Mouse (Mus musculus): ENCODE measurements at regions not wholly inside any gene's neighbourhood (a gene's known extent, or its start where the extent isn't known, plus 50 kb on each side); places are given as distances from the start of the nearest gene placed in this dataset.

DNA sequence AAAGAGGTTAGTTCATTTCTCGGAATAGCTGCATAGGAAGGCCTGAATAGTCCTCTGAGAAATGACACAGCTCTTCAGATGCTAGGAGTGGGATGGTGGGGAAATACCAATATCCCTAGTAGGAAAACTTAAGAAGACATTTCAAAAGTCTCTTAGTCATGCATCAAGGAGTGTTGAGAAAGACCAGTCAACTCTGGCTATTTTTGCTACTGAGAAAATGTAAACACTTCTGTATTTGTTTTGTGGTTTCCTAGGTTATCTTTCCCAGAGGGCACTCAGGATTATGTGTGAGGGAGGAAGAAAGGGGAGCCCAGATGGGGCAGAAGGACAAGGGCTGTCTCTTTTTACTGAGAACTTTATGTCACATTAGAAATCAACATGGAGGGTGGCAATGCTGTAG, 367.8 kb upstream of the Thbs1 start:
- Histone ChIP-seq H3K4me3 (replicated peaks) (no peak overlapping the region), H3K27ac (replicated peaks) (no peak overlapping the region), H3K36me3 (replicated peaks) (no peaks in the 10 kb centered on the region), H3K4me2 (no peak overlapping the region), H3K9me3 (replicated peaks) (no peaks in the 10 kb centered on the region), H3K27me3 (no peaks in the 10 kb centered on the region), H3K9ac (no peak overlapping the region), H3K4me1 (replicated peaks) (no peaks in the 10 kb centered on the region)
- no peak for ATAC-seq (ENCODE audit: insufficient read depth)
- 57% methylated on average over 1 of the region's 1 CpGs for WGBS (ENCODE audit: insufficient replicate concordance)

DNA sequence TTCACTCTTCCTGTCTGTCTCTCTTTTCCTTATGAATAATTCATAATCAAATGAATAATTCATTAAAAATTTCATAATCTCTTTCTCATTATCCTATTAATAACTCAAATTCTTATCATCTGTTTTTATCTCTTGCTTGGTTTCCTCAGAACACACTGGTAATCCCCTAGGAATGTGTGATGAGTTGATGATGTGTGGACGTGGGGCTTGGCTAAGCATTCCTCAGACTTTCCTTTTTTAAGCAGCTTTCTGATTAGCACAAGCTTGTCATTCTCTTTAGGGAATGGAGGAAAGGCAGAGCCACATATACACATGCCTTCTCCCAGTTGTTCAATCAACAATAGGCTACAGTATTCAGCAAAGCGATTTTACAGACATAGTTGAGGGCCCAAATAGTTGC, 365.9 kb upstream of the Thbs1 start:
- H3K9ac ChIP-seq = no peak overlapping the region
- H3K27ac ChIP-seq (replicated peaks) = no peak overlapping the region
- H3K4me1 ChIP-seq (replicated peaks) = no peaks in the 10 kb centered on the region
- H3K4me3 ChIP-seq (replicated peaks) = no peak overlapping the region
- no peak for ATAC-seq (ENCODE audit: insufficient read depth)
- H3K36me3 ChIP-seq (replicated peaks) = no peaks in the 10 kb centered on the region
- no peaks in the 10 kb centered on the region for H3K27me3 ChIP-seq
- no peak overlapping the region for H3K4me2 ChIP-seq
- H3K9me3 ChIP-seq (replicated peaks) = no peaks in the 10 kb centered on the region
- WGBS (ENCODE audit: insufficient replicate concordance) = 50% methylated on average over 2 of the region's 2 CpGs

GRCm38 (mm10) chr2:117747136-117747535, 364.5 kb upstream of the Thbs1 start:
- Histone ChIP-seq H3K27ac (replicated peaks) (no peak overlapping the region), H3K4me1 (replicated peaks) (no peaks in the 10 kb centered on the region), H3K9ac (no peak overlapping the region), H3K27me3 (no peaks in the 10 kb centered on the region), H3K4me2 (no peak overlapping the region), H3K4me3 (replicated peaks) (no peak overlapping the region), H3K9me3 (replicated peaks) (no peaks in the 10 kb centered on the region), H3K36me3 (replicated peaks) (no peaks in the 10 kb centered on the region)
- ATAC-seq (ENCODE audit: insufficient read depth) = no peak
- 56% methylated on average over 3 of the region's 3 CpGs for WGBS (ENCODE audit: insufficient replicate concordance)

GRCm38 (mm10) chr2:117748892-117749291, 362.8 kb upstream of the Thbs1 start:
- WGBS (ENCODE audit: insufficient replicate concordance) = 23% methylated on average over 4 of the region's 4 CpGs
- no peaks in the 10 kb centered on the region for H3K36me3 ChIP-seq (replicated peaks)

GRCm38 (mm10) chr2:117759491-117760013, 352.1 kb upstream of the Thbs1 start:
- no peak overlapping the region for H3K4me3 ChIP-seq (replicated peaks)
- H3K27me3 ChIP-seq = no peaks in the 10 kb centered on the region
- H3K4me1 ChIP-seq (replicated peaks) = no peaks in the 10 kb centered on the region
- H3K27ac ChIP-seq (replicated peaks) = no peak overlapping the region
- no peaks in the 10 kb centered on the region for H3K36me3 ChIP-seq (replicated peaks)
- no peak overlapping the region for H3K4me2 ChIP-seq
- WGBS (ENCODE audit: insufficient replicate concordance) = 52% methylated on average over 1 of the region's 1 CpGs
- H3K9ac ChIP-seq = no peak overlapping the region
- no peaks in the 10 kb centered on the region for H3K9me3 ChIP-seq (replicated peaks)
- ATAC-seq (ENCODE audit: insufficient read depth) = no peak

More at GRCm38 (mm10) chr2:117748892-117749291, 362.8 kb upstream of the Thbs1 start:
- Histone ChIP-seq H3K27me3 (no peaks in the 10 kb centered on the region), H3K4me1 (replicated peaks) (no peaks in the 10 kb centered on the region), H3K27ac (replicated peaks) (no peak overlapping the region), H3K4me2 (no peak overlapping the region), H3K9ac (no peak overlapping the region), H3K9me3 (replicated peaks) (no peaks in the 10 kb centered on the region), H3K4me3 (replicated peaks) (no peak overlapping the region)
- ATAC-seq (ENCODE audit: insufficient read depth) = no peak

DNA sequence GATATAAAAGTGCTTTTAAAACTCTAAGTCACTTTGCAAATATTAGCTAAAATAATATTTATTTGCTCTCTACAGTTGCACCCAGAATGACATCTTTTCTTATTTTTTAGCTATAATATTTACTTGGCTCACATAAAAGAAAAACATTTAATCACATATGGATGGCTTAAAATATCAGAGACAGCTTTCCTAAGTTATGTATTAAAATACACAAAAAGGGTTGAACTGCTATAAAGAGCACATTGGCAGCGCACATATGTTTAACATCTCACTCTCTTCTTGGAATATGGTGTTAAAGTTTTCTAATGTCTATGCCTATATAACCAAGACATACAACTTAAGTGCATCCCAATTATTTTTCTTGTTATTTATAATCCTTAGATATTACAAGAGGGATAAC, 348.0 kb upstream of the Thbs1 start:
- ATAC-seq (ENCODE audit: insufficient read depth) = no peak
- H3K27me3 ChIP-seq = no peaks in the 10 kb centered on the region
- no peak overlapping the region for H3K4me3 ChIP-seq (replicated peaks)
- no peaks in the 10 kb centered on the region for H3K9me3 ChIP-seq (replicated peaks)
- no peaks in the 10 kb centered on the region for H3K36me3 ChIP-seq (replicated peaks)
- no peaks in the 10 kb centered on the region for H3K4me1 ChIP-seq (replicated peaks)
- WGBS (ENCODE audit: insufficient replicate concordance) = 73% methylated on average over 1 of the region's 1 CpGs
- H3K27ac ChIP-seq (replicated peaks) = no peak overlapping the region
- no peak overlapping the region for H3K4me2 ChIP-seq
- H3K9ac ChIP-seq = no peak overlapping the region

DNA sequence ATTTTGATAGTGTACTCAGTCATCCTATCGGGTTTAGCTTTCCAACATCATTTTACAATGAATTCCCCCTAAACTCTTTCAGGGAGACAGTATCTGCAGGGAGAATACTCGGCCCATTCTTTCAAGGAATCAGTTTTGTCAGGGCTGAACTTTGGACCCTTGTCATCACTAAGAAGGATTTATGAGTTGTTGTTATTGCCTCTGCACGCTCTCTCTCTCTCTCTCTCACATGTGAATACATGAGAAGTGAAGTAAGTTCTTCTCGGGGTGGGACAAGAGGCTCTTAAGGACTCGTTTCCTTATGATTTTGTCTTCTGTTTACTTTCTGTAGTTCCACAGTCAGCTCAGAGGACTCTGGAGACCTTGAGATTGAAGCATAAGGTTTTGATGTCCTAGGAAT, 346.1 kb upstream of the Thbs1 start:
- WGBS (ENCODE audit: insufficient replicate concordance) = 51% methylated on average over 5 of the region's 5 CpGs
- Histone ChIP-seq H3K27ac (replicated peaks) (no peak overlapping the region), H3K36me3 (replicated peaks) (no peaks in the 10 kb centered on the region), H3K9ac (no peak overlapping the region), H3K9me3 (replicated peaks) (no peaks in the 10 kb centered on the region), H3K4me2 (no peak overlapping the region), H3K27me3 (no peaks in the 10 kb centered on the region), H3K4me1 (replicated peaks) (no peaks in the 10 kb centered on the region), H3K4me3 (replicated peaks) (no peak overlapping the region)
- ATAC-seq (ENCODE audit: insufficient read depth) = no peak

DNA sequence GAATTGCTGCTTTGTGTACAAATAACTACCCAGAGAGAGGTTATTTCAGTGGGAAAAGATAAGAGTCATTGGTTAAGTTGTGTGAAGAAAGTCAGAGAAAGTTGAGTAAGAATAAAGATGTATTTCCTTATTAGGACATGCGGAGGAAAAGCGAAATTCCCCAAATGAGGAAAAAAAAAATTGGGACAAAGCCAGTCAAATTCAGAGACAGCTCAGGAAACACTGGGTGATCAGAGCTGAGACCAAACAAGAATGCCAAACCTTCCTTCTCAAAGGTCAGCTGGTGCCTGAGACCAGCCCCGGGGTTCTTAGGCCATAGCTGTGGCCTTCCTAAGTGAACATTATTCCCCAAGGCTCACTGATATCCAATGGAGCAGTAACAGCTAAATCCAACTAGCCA, 345.2 kb upstream of the Thbs1 start:
- 55% methylated on average over 3 of the region's 3 CpGs for WGBS (ENCODE audit: insufficient replicate concordance)

GRCm38 (mm10) chr2:117769402-117770114, 342.1 kb upstream of the Thbs1 start:
- no peak overlapping the region for H3K9ac ChIP-seq
- no peak overlapping the region for H3K27ac ChIP-seq (replicated peaks)
- H3K4me1 ChIP-seq (replicated peaks) = no peaks in the 10 kb centered on the region
- no peaks in the 10 kb centered on the region for H3K36me3 ChIP-seq (replicated peaks)
- no peak for ATAC-seq (ENCODE audit: insufficient read depth)
- WGBS (ENCODE audit: insufficient replicate concordance) = 62% methylated on average over 7 of the region's 7 CpGs
- H3K27me3 ChIP-seq = no peaks in the 10 kb centered on the region
- H3K4me3 ChIP-seq (replicated peaks) = no peak overlapping the region
- H3K9me3 ChIP-seq (replicated peaks) = no peaks in the 10 kb centered on the region
- H3K4me2 ChIP-seq = no peak overlapping the region

More for the DNA sequence above, 345.2 kb upstream of the Thbs1 start:
- Histone ChIP-seq H3K36me3 (replicated peaks) (no peaks in the 10 kb centered on the region), H3K4me1 (replicated peaks) (no peaks in the 10 kb centered on the region), H3K4me3 (replicated peaks) (no peak overlapping the region), H3K4me2 (no peak overlapping the region), H3K27me3 (no peaks in the 10 kb centered on the region), H3K9ac (no peak overlapping the region), H3K27ac (replicated peaks) (no peak overlapping the region), H3K9me3 (replicated peaks) (no peaks in the 10 kb centered on the region)
- no peak for ATAC-seq (ENCODE audit: insufficient read depth)

GRCm38 (mm10) chr2:117770115-117770485, 341.6 kb upstream of the Thbs1 start:
- H3K27ac ChIP-seq (replicated peaks) = no peak overlapping the region
- H3K4me2 ChIP-seq = no peak overlapping the region
- H3K36me3 ChIP-seq (replicated peaks) = no peaks in the 10 kb centered on the region
- ATAC-seq (ENCODE audit: insufficient read depth) = no peak
- no peaks in the 10 kb centered on the region for H3K9me3 ChIP-seq (replicated peaks)
- H3K4me3 ChIP-seq (replicated peaks) = no peak overlapping the region
- H3K4me1 ChIP-seq (replicated peaks) = no peaks in the 10 kb centered on the region
- 58% methylated on average over 3 of the region's 3 CpGs for WGBS (ENCODE audit: insufficient replicate concordance)
- H3K9ac ChIP-seq = no peak overlapping the region
- no peaks in the 10 kb centered on the region for H3K27me3 ChIP-seq

GRCm38 (mm10) chr2:117780287-117780686, 331.4 kb upstream of the Thbs1 start:
- H3K36me3 ChIP-seq (replicated peaks) = no peaks in the 10 kb centered on the region
- no peak overlapping the region for H3K4me2 ChIP-seq
- H3K27ac ChIP-seq (replicated peaks) = no peak overlapping the region
- H3K27me3 ChIP-seq = no peaks in the 10 kb centered on the region
- H3K9me3 ChIP-seq (replicated peaks) = no peaks in the 10 kb centered on the region
- 36% methylated on average over 3 of the region's 3 CpGs for WGBS (ENCODE audit: insufficient replicate concordance)
- H3K9ac ChIP-seq = no peak overlapping the region
- no peaks in the 10 kb centered on the region for H3K4me1 ChIP-seq (replicated peaks)
- no peak overlapping the region for H3K4me3 ChIP-seq (replicated peaks)
- no peak for ATAC-seq (ENCODE audit: insufficient read depth)

- no peak for ATAC-seq (ENCODE audit: insufficient read depth)
- no peaks in the 10 kb centered on the region for H3K27me3 ChIP-seq
- H3K4me3 ChIP-seq (replicated peaks) = no peak overlapping the region
- 62% methylated on average over 7 of the region's 7 CpGs for WGBS (ENCODE audit: insufficient replicate concordance)
- no peaks in the 10 kb centered on the region for H3K4me1 ChIP-seq (replicated peaks)
- no peaks in the 10 kb centered on the region for H3K9me3 ChIP-seq (replicated peaks)
- no peak overlapping the region for H3K4me2 ChIP-seq
- no peak overlapping the region for H3K9ac ChIP-seq
- no peaks in the 10 kb centered on the region for H3K36me3 ChIP-seq (replicated peaks)
- no peak overlapping the region for H3K27ac ChIP-seq (replicated peaks)
Measured at GRCm38 (mm10) chr2:117780816-117781215, 330.9 kb upstream of the Thbs1 start.

Data from liver, embryonic 15.5 days (tissue).